Mouse (Mus musculus) CH12.LX (cell line): ENCODE measurements around the gene Gmfg. TPM values are rescaled to one million over a fixed set of nuclear protein-coding genes. Genes with fewer than 3 reads are reported as not detected.

ENCODE experiments used
- DNase-seq: peaks from one replicate; pipeline ENCODE4 v3.0.0-alpha.2; 2013; ENCODE audit errors: extremely low read depth
- H3K27ac ChIP-seq: 2 replicates; pipeline ENCODE4 v1.5.1; 2012; ENCODE audit warnings: low read depth, mild to moderate bottlenecking, control low read depth, moderate library complexity; ENCODE audit not compliant: insufficient read depth
- H3K27me3 ChIP-seq: replicated peaks from 2 replicates; pipeline ENCODE3; 2012; ENCODE audit warnings: inconsistent platforms
- H3K36me3 ChIP-seq, 2 experiments: replicated peaks in 1 of 2; 2 replicates each; pipeline versions ENCODE3 to v1.6.1; 2012; ENCODE audit warnings: inconsistent platforms in 1 of 2, low read length in 1 of 2, mild to moderate bottlenecking in 1 of 2, mixed read lengths in 1 of 2, moderate library complexity in 1 of 2; ENCODE audit not compliant: control insufficient read depth in 1 of 2, insufficient read depth in 1 of 2
- H3K4me1 ChIP-seq, 2 experiments: 2 replicates each; pipeline ENCODE4 v1.6.1; 2012; ENCODE audit warnings: inconsistent platforms in 1 of 2, moderate library complexity in 1 of 2; ENCODE audit not compliant: insufficient read depth in 2 of 2, control insufficient read depth in 1 of 2
- H3K4me2 ChIP-seq: 2 replicates; pipeline ENCODE4 v1.6.1; 2012; ENCODE audit warnings: low read depth, mild to moderate bottlenecking, control low read depth; ENCODE audit not compliant: poor library complexity, insufficient read depth, severe bottlenecking
- H3K4me3 ChIP-seq, 3 experiments: fragments of 150-350 bp in 1 of 3; sonication (generic) in 1 of 3; replicated peaks in 1 of 3; 2 replicates each; pipeline versions ENCODE3 to v1.5.1; 2011 to 2012; ENCODE audit warnings: low read depth in 2 of 3, low read length in 2 of 3, mild to moderate bottlenecking in 2 of 3, moderate library complexity in 2 of 3, control low read depth in 1 of 3, improper control_type of control experiment in 1 of 3, inconsistent platforms in 1 of 3, mixed read lengths in 1 of 3; ENCODE audit not compliant: poor library complexity in 1 of 3
- H3K79me2 ChIP-seq: replicated peaks from 2 replicates; pipeline ENCODE4 v1.6.1; 2012; ENCODE audit warnings: mild to moderate bottlenecking, moderate library complexity; ENCODE audit not compliant: control insufficient read depth, poor library complexity, insufficient read depth, severe bottlenecking; ENCODE audit errors: extremely low read depth
- H3K9ac ChIP-seq: 2 replicates; pipeline ENCODE4 v1.6.1; 2012; ENCODE audit warnings: low read depth, mild to moderate bottlenecking, control low read depth, moderate library complexity; ENCODE audit not compliant: insufficient read depth
- H3K9me3 ChIP-seq: replicated peaks from 2 replicates; pipeline ENCODE3; 2012; ENCODE audit warnings: low read length, inconsistent platforms, mixed read lengths
- E2F4 ChIP-seq: IDR thresholded peaks from 2 replicates; pipeline ENCODE4 v1.6.1; 2011; ENCODE audit warnings: low read depth, low read length, improper control_type of control experiment; ENCODE audit not compliant: insufficient replicate concordance
- ELF1 ChIP-seq: IDR thresholded peaks from 2 replicates; pipeline ENCODE4 v1.6.1; 2014; ENCODE audit warnings: low read depth, mild to moderate bottlenecking, inconsistent platforms, low read length, improper control_type of control experiment
- ETS1 ChIP-seq: conservative IDR thresholded peaks from 2 replicates; pipeline ENCODE4 v1.6.1; 2012; ENCODE audit warnings: low read depth, mild to moderate bottlenecking, inconsistent platforms, low read length, improper control_type of control experiment, moderate library complexity
- GABPA ChIP-seq: IDR thresholded peaks from 2 replicates; pipeline ENCODE4 v1.6.1; 2012; ENCODE audit warnings: low read depth, low read length, improper control_type of control experiment, inconsistent platforms; ENCODE audit not compliant: insufficient replicate concordance
- IRF4 ChIP-seq: IDR thresholded peaks from 2 replicates; pipeline ENCODE4 v1.6.1; 2014; ENCODE audit warnings: low read depth, mild to moderate bottlenecking, inconsistent platforms, low read length, improper control_type of control experiment
- JUN ChIP-seq: IDR thresholded peaks from 2 replicates; pipeline ENCODE4 v1.6.1; 2011; ENCODE audit warnings: low read depth, mild to moderate bottlenecking, low read length, improper control_type of control experiment, moderate library complexity; ENCODE audit not compliant: insufficient read depth
- JUND ChIP-seq: conservative IDR thresholded peaks from 2 replicates; pipeline ENCODE4 v1.6.1; 2011; ENCODE audit warnings: low read depth, low read length, improper control_type of control experiment
- KAT2A ChIP-seq: IDR thresholded peaks from 2 replicates; pipeline ENCODE4 v1.6.1; 2012; ENCODE audit warnings: low read length, improper control_type of control experiment, inconsistent platforms; ENCODE audit not compliant: insufficient replicate concordance
- MAFK ChIP-seq: IDR thresholded peaks from 2 replicates; pipeline ENCODE4 v1.6.1; 2011; ENCODE audit warnings: low read length, improper control_type of control experiment; ENCODE audit not compliant: insufficient replicate concordance
- MAZ ChIP-seq: IDR thresholded peaks from 2 replicates; pipeline ENCODE4 v1.6.1; 2012; ENCODE audit warnings: low read depth, mild to moderate bottlenecking, inconsistent platforms, low read length, improper control_type of control experiment, moderate library complexity
- MEF2A ChIP-seq: IDR thresholded peaks from 2 replicates; pipeline ENCODE4 v1.6.1; 2014; ENCODE audit warnings: low read depth, mild to moderate bottlenecking, inconsistent platforms, low read length, improper control_type of control experiment, borderline replicate concordance
- MXI1 ChIP-seq: IDR thresholded peaks from 2 replicates; pipeline ENCODE4 v1.6.1; 2011; ENCODE audit warnings: mild to moderate bottlenecking, low read depth, low read length, improper control_type of control experiment
- MYC ChIP-seq: IDR thresholded peaks from 2 replicates; pipeline ENCODE4 v1.6.1; 2011; ENCODE audit warnings: low read depth, mild to moderate bottlenecking, improper control_type of control experiment, low read length
- NRF1 ChIP-seq: IDR thresholded peaks from 2 replicates; pipeline ENCODE4 v1.6.1; 2014; ENCODE audit warnings: low read depth, mild to moderate bottlenecking, inconsistent platforms, low read length, improper control_type of control experiment, moderate library complexity
- PAX5 ChIP-seq: IDR thresholded peaks from 2 replicates; pipeline ENCODE4 v1.6.1; 2012; ENCODE audit warnings: low read length, inconsistent platforms, mixed read lengths
- POLR2AphosphoS2 ChIP-seq: IDR thresholded peaks from 2 replicates; pipeline ENCODE4 v1.6.1; 2011; ENCODE audit warnings: low read depth, low read length, improper control_type of control experiment
- RAD21 ChIP-seq: IDR thresholded peaks from 2 replicates; pipeline ENCODE4 v1.6.1; 2011; ENCODE audit warnings: low read depth, mild to moderate bottlenecking, low read length, improper control_type of control experiment, moderate library complexity
- SMC3 ChIP-seq: IDR thresholded peaks from 2 replicates; pipeline ENCODE4 v1.6.1; 2011; ENCODE audit warnings: low read depth, low read length, improper control_type of control experiment
- TBP ChIP-seq: conservative IDR thresholded peaks from 2 replicates; pipeline ENCODE4 v1.6.1; 2011; ENCODE audit warnings: low read depth, low read length, improper control_type of control experiment
- TCF12 ChIP-seq: IDR thresholded peaks from 2 replicates; pipeline ENCODE4 v1.6.1; 2014; ENCODE audit warnings: low read depth, mild to moderate bottlenecking, inconsistent platforms, low read length, improper control_type of control experiment
- USF1 ChIP-seq: IDR thresholded peaks from 2 replicates; pipeline ENCODE4 v1.6.1; 2014; ENCODE audit warnings: low read depth, mild to moderate bottlenecking, inconsistent platforms, low read length, improper control_type of control experiment
- USF2 ChIP-seq: conservative IDR thresholded peaks from 2 replicates; pipeline ENCODE4 v1.6.1; 2011; ENCODE audit warnings: low read depth, low read length, improper control_type of control experiment
- ZC3H11A ChIP-seq: IDR thresholded peaks from 2 replicates; pipeline ENCODE4 v1.6.1; 2012; ENCODE audit warnings: low read depth, mild to moderate bottlenecking, inconsistent platforms, low read length, improper control_type of control experiment
- ZMIZ1 ChIP-seq: IDR thresholded peaks from 2 replicates; pipeline ENCODE4 v1.6.1; 2012; ENCODE audit warnings: low read depth, mild to moderate bottlenecking, inconsistent platforms, low read length, improper control_type of control experiment
- ZNF384 ChIP-seq: IDR thresholded peaks from 2 replicates; pipeline ENCODE4 v1.6.1; 2012; ENCODE audit warnings: low read depth, low read length, improper control_type of control experiment, inconsistent platforms
- dilution Hi-C: fragments of 300-500 bp; cut with MboI; formaldehyde crosslinking; loops from 2 replicates; pipeline ENCODE4 v1.14.3; 2020; ENCODE audit warnings: low sequenced_read_pairs; ENCODE audit not compliant: extremely low pct_unique_long_range_greater_than_20kb, extremely low pct_ligation_motif_present
- in situ Hi-C: fragments of 300-500 bp; cut with MboI; formaldehyde crosslinking; loops from 3 replicates; pipeline ENCODE4 v1.14.3; 2019; ENCODE audit warnings: low sequenced_read_pairs, low pct_ligation_motif_present, low pct_unique_long_range_greater_than_20kb, mixed read lengths
- polyA plus RNA-seq: library from polyadenylated mRNA; unstranded; fragments of >175 nt; gene quantifications from 2 replicates; pipeline ENCODE4 v1.2.1, GENCODE M21; 2012; ENCODE audit warnings: low read depth; ENCODE audit not compliant: insufficient read length
- total RNA-seq, 2 experiments: library from RNA; depleted of rRNA; stranded (reverse); fragments of 300-350 nt in 1 of 2; fragments of >200 nt in 1 of 2; gene quantifications; 2 replicates each; pipeline ENCODE4 v1.2.3; 2012 to 2014

Gmfg gene
- total and polyA plus RNA-seq, 3 experiments = 45.1 to 87.9 (median 52.3) TPM

GRCm38 (mm10) chr7:28482854-28483253 is 45.6 kb downstream of the Gmfg start:
- H3K4me2 ChIP-seq = no peak overlapping the region
- peaks cover 33% of the 10 kb centered on the region for H3K27me3 ChIP-seq
- TF ChIP-seq PAX5 = no peak
- TF ChIP-seq RAD21 = no peak
- no peak overlapping the region for H3K27ac ChIP-seq
- peaks cover 2% of the 10 kb centered on the region for H3K9me3 ChIP-seq
- H3K4me1 ChIP-seq = peaks cover 2 to 9% of the 10 kb centered on the region in 2 experiments
- H3K36me3 ChIP-seq = no peaks in the 10 kb centered on the region
- no peak for DNase-seq
- no peak overlapping the region for H3K4me3 ChIP-seq
- no peak overlapping the region for H3K9ac ChIP-seq
- in situ Hi-C loops = no loop called here
- dilution Hi-C loops = no loop called here
- H3K79me2 ChIP-seq = no peaks in the 10 kb centered on the region

DNA sequence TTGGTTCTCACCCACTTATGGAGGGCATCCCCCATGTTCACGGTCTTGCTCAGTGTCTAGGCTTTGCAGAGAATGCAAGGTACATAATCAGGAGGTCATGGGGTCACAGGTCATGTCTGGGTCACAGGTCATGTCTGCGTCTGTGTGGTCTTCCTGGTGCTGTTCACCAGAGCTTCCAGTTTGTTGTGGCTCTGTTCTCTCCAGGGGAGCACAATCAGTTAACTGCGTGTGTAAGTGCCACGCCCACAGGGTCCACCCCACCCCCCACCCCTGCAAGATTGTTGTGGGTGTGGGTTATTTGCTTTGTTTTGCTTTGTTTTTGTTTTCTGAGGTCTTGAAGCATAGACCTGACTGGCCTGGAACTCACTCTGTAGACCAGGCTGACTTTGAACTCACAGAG is 46.9 kb downstream of the Gmfg start:
- dilution Hi-C loops = no loop called here
- Histone ChIP-seq H3K27me3 (peaks cover 35% of the 10 kb centered on the region), H3K4me3 (no peak overlapping the region), H3K27ac (no peak overlapping the region), H3K79me2 (no peaks in the 10 kb centered on the region), H3K4me1 (peaks cover 2 to 15% of the 10 kb centered on the region in 2 experiments), H3K4me2 (no peak overlapping the region), H3K9ac (no peak overlapping the region), H3K9me3 (peaks cover 2% of the 10 kb centered on the region), H3K36me3 (no peaks in the 10 kb centered on the region)
- no peak for TF ChIP-seq JUN
- in situ Hi-C loops = no loop called here
- no peak for DNase-seq

- no peak overlapping the region for H3K27ac ChIP-seq
- H3K4me1 ChIP-seq = peaks cover 2 to 15% of the 10 kb centered on the region in 2 experiments
- no peaks in the 10 kb centered on the region for H3K9me3 ChIP-seq
- no peaks in the 10 kb centered on the region for H3K79me2 ChIP-seq
- peak; percentile 70 for DNase-seq
- no peaks in the 10 kb centered on the region for H3K36me3 ChIP-seq
- H3K4me3 ChIP-seq = peak overlapping the region in 1 of 3 experiments; percentile 11
- dilution Hi-C loops = no loop called here
- no peak overlapping the region for H3K9ac ChIP-seq
- peaks cover 26% of the 10 kb centered on the region for H3K27me3 ChIP-seq
- H3K4me2 ChIP-seq = peak overlapping the region; percentile 35; the same call in 1 of the 2 replicates
- in situ Hi-C loops = no loop called here
- TF ChIP-seq ZNF384 = no peak
- TF ChIP-seq KAT2A = no peak
- no peak for TF ChIP-seq MAFK
- no peak for TF ChIP-seq JUN
- no peak for TF ChIP-seq ZMIZ1
- no peak for TF ChIP-seq NRF1
- TF ChIP-seq ZC3H11A = no peak
- peak; percentile 75 for TF ChIP-seq TCF12
- no peak for TF ChIP-seq SMC3
- TF ChIP-seq MAZ = 0 out of 2 replicates have a peak, but pooled peaks have one; percentile 28
- TF ChIP-seq MXI1 = no peak
- no peak for TF ChIP-seq POLR2AphosphoS2
- no peak for TF ChIP-seq TBP
- TF ChIP-seq MEF2A = peak; percentile 35; the same call in 1 of the 2 replicates
- TF ChIP-seq ELF1 = no peak
- TF ChIP-seq PAX5 = no peak
- no peak for TF ChIP-seq GABPA
- no peak for TF ChIP-seq MYC
- TF ChIP-seq IRF4 = peak; percentile 49; the same call in 1 of the 2 replicates
- TF ChIP-seq USF1 = no peak
- TF ChIP-seq JUND = no peak
- no peak for TF ChIP-seq E2F4
- peak; percentile 49; the same call in 1 of the 2 replicates for TF ChIP-seq ETS1
- TF ChIP-seq USF2 = no peak
These were observed 50.8 kb downstream of the Gmfg start for GRCm38 (mm10) chr7:28488030-28488491.
